Mouse (Mus musculus): Measurements from ENCODE around the gene Smim11. TPM values are rescaled to one million over a fixed set of nuclear protein-coding genes. Genes with fewer than 3 reads are reported as not detected.
A peak's percentile ranks its signal among the peaks of the same experiment; 100 is the strongest.

The Smim11 gene
- polyA plus RNA-seq, 1 experiment = 70.4 TPM

- no peak for DNase-seq (ENCODE audit: low spot score)
Measured at GRCm38 (mm10) chr16:92319353-92320109, 18.4 kb downstream of the Smim11 start.

GRCm38 (mm10) chr16:92320361-92320760, 19.3 kb downstream of the Smim11 start:
- no peak for DNase-seq (ENCODE audit: low spot score)

GRCm38 (mm10) chr16:92321341-92321740, 20.3 kb downstream of the Smim11 start, which contains the start of gene Fam243:
TSS of gene Fam243 (minus strand) at chr16:92321441.
- DNase-seq (ENCODE audit: low spot score) = no peak

GRCm38 (mm10) chr16:92324309-92325061, 23.4 kb downstream of the Smim11 start:
- no peak for DNase-seq (ENCODE audit: low spot score)

GRCm38 (mm10) chr16:92325062-92325406, 23.9 kb downstream of the Smim11 start:
- no peak for DNase-seq (ENCODE audit: low spot score)

- no peak for DNase-seq (ENCODE audit: low spot score)
Measured at GRCm38 (mm10) chr16:92327911-92328310, 26.8 kb downstream of the Smim11 start.

- no peak for DNase-seq (ENCODE audit: low spot score)
Measured at GRCm38 (mm10) chr16:92330966-92331365, 29.9 kb downstream of the Smim11 start.

- no peak for DNase-seq (ENCODE audit: low spot score)
Measured at GRCm38 (mm10) chr16:92334600-92334999, 33.5 kb downstream of the Smim11 start.

- no peak for DNase-seq (ENCODE audit: low spot score)
Measured at GRCm38 (mm10) chr16:92336280-92336679, 35.2 kb downstream of the Smim11 start.

- peak; percentile 46 for DNase-seq (ENCODE audit: low spot score)
Measured at GRCm38 (mm10) chr16:92340612-92341511, 39.8 kb downstream of the Smim11 start.

- DNase-seq (ENCODE audit: low spot score) = no peak
Measured at GRCm38 (mm10) chr16:92345177-92345576, 44.1 kb downstream of the Smim11 start.

GRCm38 (mm10) chr16:92346297-92346916, 45.3 kb downstream of the Smim11 start:
- no peak for DNase-seq (ENCODE audit: low spot score)

GRCm38 (mm10) chr16:92348941-92349340, 47.9 kb downstream of the Smim11 start:
- no peak for DNase-seq (ENCODE audit: low spot score)

- no peak for DNase-seq (ENCODE audit: low spot score)
Measured at GRCm38 (mm10) chr16:92353295-92353694, 52.2 kb downstream of the Smim11 start.

- no peak for DNase-seq (ENCODE audit: low spot score)
Measured at GRCm38 (mm10) chr16:92353897-92354296, 52.8 kb downstream of the Smim11 start.

GRCm38 (mm10) chr16:92355366-92355765, 54.3 kb downstream of the Smim11 start:
- no peak for DNase-seq (ENCODE audit: low spot score)

GRCm38 (mm10) chr16:92355982-92356381, 54.9 kb downstream of the Smim11 start:
- DNase-seq (ENCODE audit: low spot score) = no peak

GRCm38 (mm10) chr16:92357023-92357422, 55.9 kb downstream of the Smim11 start:
- no peak for DNase-seq (ENCODE audit: low spot score)

- DNase-seq (ENCODE audit: low spot score) = no peak
Measured at GRCm38 (mm10) chr16:92357566-92357965, 56.5 kb downstream of the Smim11 start.

- no peak for DNase-seq (ENCODE audit: low spot score)
Measured at GRCm38 (mm10) chr16:92358734-92359133, 57.6 kb downstream of the Smim11 start.

- peak; percentile 41 for DNase-seq (ENCODE audit: low spot score)
Measured at GRCm38 (mm10) chr16:92359229-92359628, 58.1 kb downstream of the Smim11 start, which contains the start of gene Kcne1. TSS of gene Kcne1 (minus strand) at chr16:92359468.
